Mouse (Mus musculus) MEL (cell line): ENCODE data around the gene Defb28. TPM values are rescaled to one million over a fixed set of nuclear protein-coding genes. Genes with fewer than 3 reads are reported as not detected.

Source experiments
- DNase-seq: peaks from one replicate; pipeline ENCODE4 v3.0.0; 2011; ENCODE audit warnings: low read depth, low spot score
- H3K27ac ChIP-seq: 2 replicates; pipeline ENCODE4 v1.5.1; 2012; ENCODE audit warnings: low read depth, mild to moderate bottlenecking, control low read depth, low read length, moderate library complexity; ENCODE audit not compliant: control insufficient read depth
- H3K27me3 ChIP-seq, 2 experiments: fragments of 150-350 bp in 1 of 2; sonication (generic) in 1 of 2; 2 replicates each; pipeline ENCODE4 v1.6.1; 2012; ENCODE audit warnings: low read length in 2 of 2, mild to moderate bottlenecking in 2 of 2, improper control_type of control experiment in 1 of 2, moderate library complexity in 1 of 2; ENCODE audit not compliant: insufficient read depth in 2 of 2, control insufficient read depth in 1 of 2
- H3K36me3 ChIP-seq, 2 experiments: 2 replicates each; pipeline ENCODE4 v1.6.1; 2012 to 2014; ENCODE audit warnings: low read length in 2 of 2, improper control_type of control experiment in 1 of 2, inconsistent platforms in 1 of 2, mild to moderate bottlenecking in 1 of 2; ENCODE audit not compliant: insufficient read depth in 2 of 2, control insufficient read depth in 1 of 2
- H3K4me1 ChIP-seq, 2 experiments: fragments of 150-350 bp in 1 of 2; sonication (generic) in 1 of 2; 2 replicates each; pipeline ENCODE4 v1.6.1; 2012; ENCODE audit warnings: low read length in 2 of 2, improper control_type of control experiment in 1 of 2, mild to moderate bottlenecking in 1 of 2; ENCODE audit not compliant: insufficient read depth in 2 of 2, control insufficient read depth in 1 of 2
- H3K4me3 ChIP-seq, 2 experiments: fragments of 150-350 bp in 1 of 2; sonication (generic) in 1 of 2; 2 replicates each; pipeline ENCODE4 v1.5.1; 2012; ENCODE audit warnings: low read depth in 2 of 2, low read length in 2 of 2, mild to moderate bottlenecking in 2 of 2, moderate library complexity in 2 of 2, control low read depth in 1 of 2, improper control_type of control experiment in 1 of 2; ENCODE audit not compliant: control insufficient read depth in 1 of 2, insufficient read depth in 1 of 2
- H3K79me2 ChIP-seq: 2 replicates; pipeline ENCODE4 v1.6.1; 2012; ENCODE audit warnings: mild to moderate bottlenecking, low read length, moderate library complexity; ENCODE audit not compliant: control insufficient read depth, poor library complexity, insufficient read depth
- H3K9ac ChIP-seq: 2 replicates; pipeline ENCODE4 v1.6.1; 2012; ENCODE audit warnings: low read depth, mild to moderate bottlenecking, control low read depth, low read length, moderate library complexity; ENCODE audit not compliant: control insufficient read depth, poor library complexity, severe bottlenecking
- H3K9me3 ChIP-seq: fragments of 150-350 bp; sonication (generic); replicated peaks from 2 replicates; pipeline ENCODE4 v1.6.1; 2012; ENCODE audit warnings: mild to moderate bottlenecking, low read length, improper control_type of control experiment, moderate library complexity; ENCODE audit not compliant: insufficient read depth
- BHLHE40 ChIP-seq: IDR thresholded peaks from 2 replicates; pipeline ENCODE4 v1.6.1; 2012; ENCODE audit warnings: low read depth, mild to moderate bottlenecking, inconsistent platforms, low read length, improper control_type of control experiment, borderline replicate concordance
- CHD1 ChIP-seq: IDR thresholded peaks from 2 replicates; pipeline ENCODE4 v1.6.1; 2012; ENCODE audit warnings: low read depth, mild to moderate bottlenecking, inconsistent platforms, low read length, improper control_type of control experiment
- CHD2 ChIP-seq: IDR thresholded peaks from 2 replicates; pipeline ENCODE4 v1.6.1; 2011; ENCODE audit warnings: low read length, improper control_type of control experiment
- CTCF ChIP-seq, 3 experiments: IDR thresholded peaks in 2 of 3; conservative IDR thresholded peaks in 1 of 3; 2 replicates each; pipeline ENCODE4 v1.5.1; 2011 to 2012; ENCODE audit warnings: low read length in 3 of 3, low read depth in 2 of 3, mild to moderate bottlenecking in 2 of 3, improper control_type of control experiment in 1 of 3, inconsistent platforms in 1 of 3, mixed read lengths in 1 of 3, moderate library complexity in 1 of 3; ENCODE audit not compliant: control insufficient read depth in 1 of 3, insufficient read depth in 1 of 3, poor library complexity in 1 of 3, severe bottlenecking in 1 of 3
- ELF1 ChIP-seq: IDR thresholded peaks from 2 replicates; pipeline ENCODE4 v1.6.1; 2014; ENCODE audit warnings: low read depth, mild to moderate bottlenecking, inconsistent platforms, low read length, improper control_type of control experiment, moderate library complexity
- GABPA ChIP-seq: IDR thresholded peaks from 2 replicates; pipeline ENCODE4 v1.6.1; 2012; ENCODE audit warnings: low read depth, mild to moderate bottlenecking, inconsistent platforms, low read length, improper control_type of control experiment, moderate library complexity
- GATA1 ChIP-seq: IDR thresholded peaks from 2 replicates; pipeline ENCODE4 v1.6.1; 2011; ENCODE audit warnings: low read depth, low read length, improper control_type of control experiment
- HCFC1 ChIP-seq: IDR thresholded peaks from 2 replicates; pipeline ENCODE4 v1.6.1; 2012; ENCODE audit warnings: low read depth, mild to moderate bottlenecking, inconsistent platforms, low read length, improper control_type of control experiment, moderate library complexity
- JUND ChIP-seq: IDR thresholded peaks from 2 replicates; pipeline ENCODE4 v1.6.1; 2011; ENCODE audit warnings: low read depth, mild to moderate bottlenecking, improper control_type of control experiment, low read length
- MAZ ChIP-seq: IDR thresholded peaks from 2 replicates; pipeline ENCODE4 v1.6.1; 2012; ENCODE audit warnings: low read depth, mild to moderate bottlenecking, inconsistent platforms, low read length, improper control_type of control experiment
- MEF2A ChIP-seq: IDR thresholded peaks from 2 replicates; pipeline ENCODE4 v1.6.1; 2014; ENCODE audit warnings: low read depth, mild to moderate bottlenecking, inconsistent platforms, low read length, improper control_type of control experiment; ENCODE audit not compliant: poor library complexity, insufficient replicate concordance, severe bottlenecking; ENCODE audit errors: extremely low read depth
- MXI1 ChIP-seq: IDR thresholded peaks from 2 replicates; pipeline ENCODE4 v1.6.1; 2011; ENCODE audit warnings: mild to moderate bottlenecking, low read depth, low read length, improper control_type of control experiment
- MYC ChIP-seq: IDR thresholded peaks from 2 replicates; pipeline ENCODE4 v1.6.1; 2011; ENCODE audit warnings: low read depth, mild to moderate bottlenecking, low read length, improper control_type of control experiment, moderate library complexity
- POLR2AphosphoS2 ChIP-seq: IDR thresholded peaks from 2 replicates; pipeline ENCODE4 v1.6.1; 2011; ENCODE audit warnings: low read length, improper control_type of control experiment
- POLR2AphosphoS5 ChIP-seq: IDR thresholded peaks from 2 replicates; pipeline ENCODE4 v1.6.1; 2012; ENCODE audit warnings: low read depth, borderline replicate concordance, mild to moderate bottlenecking, inconsistent platforms, low read length, moderate library complexity, mixed read lengths
- RAD21 ChIP-seq: IDR thresholded peaks from 2 replicates; pipeline ENCODE4 v1.6.1; 2011; ENCODE audit warnings: mild to moderate bottlenecking, low read depth, low read length, improper control_type of control experiment
- SMC3 ChIP-seq: IDR thresholded peaks from 2 replicates; pipeline ENCODE4 v1.6.1; 2011; ENCODE audit warnings: low read depth, low read length, improper control_type of control experiment
- TAL1 ChIP-seq: IDR thresholded peaks from 2 replicates; pipeline ENCODE4 v1.6.1; 2012; ENCODE audit warnings: mild to moderate bottlenecking, inconsistent platforms, low read length, moderate library complexity, mixed read lengths
- TCF12 ChIP-seq: IDR thresholded peaks from 2 replicates; pipeline ENCODE4 v1.6.1; 2014; ENCODE audit warnings: low read depth, mild to moderate bottlenecking, inconsistent platforms, low read length, improper control_type of control experiment, moderate library complexity
- ZMIZ1 ChIP-seq: IDR thresholded peaks from 2 replicates; pipeline ENCODE4 v1.6.1; 2012; ENCODE audit warnings: low read depth, mild to moderate bottlenecking, inconsistent platforms, low read length, improper control_type of control experiment, moderate library complexity
- ZNF384 ChIP-seq: IDR thresholded peaks from 2 replicates; pipeline ENCODE4 v1.6.1; 2012; ENCODE audit warnings: low read depth, mild to moderate bottlenecking, inconsistent platforms, low read length, improper control_type of control experiment
- polyA plus RNA-seq, 2 experiments: library from polyadenylated mRNA; stranded (reverse) in 1 of 2; unstranded in 1 of 2; fragments of >175 nt in 1 of 2; fragments of >200 nt in 1 of 2; gene quantifications; 2 replicates each; pipeline versions ENCODE4 v1.2.1 to v1.2.4; 2012; ENCODE audit warnings: low replicate concordance in 2 of 2, low read depth in 1 of 2; ENCODE audit not compliant: insufficient read length in 2 of 2, insufficient read depth in 1 of 2, missing spikeins in 1 of 2
- total RNA-seq: library from RNA; depleted of rRNA; stranded (reverse); fragments of 300-350 nt; gene quantifications from 2 replicates; pipeline ENCODE4 v1.2.3, GENCODE M21; 2012

Gene Defb28
- total and polyA plus RNA-seq, 3 experiments = not detected

DNA sequence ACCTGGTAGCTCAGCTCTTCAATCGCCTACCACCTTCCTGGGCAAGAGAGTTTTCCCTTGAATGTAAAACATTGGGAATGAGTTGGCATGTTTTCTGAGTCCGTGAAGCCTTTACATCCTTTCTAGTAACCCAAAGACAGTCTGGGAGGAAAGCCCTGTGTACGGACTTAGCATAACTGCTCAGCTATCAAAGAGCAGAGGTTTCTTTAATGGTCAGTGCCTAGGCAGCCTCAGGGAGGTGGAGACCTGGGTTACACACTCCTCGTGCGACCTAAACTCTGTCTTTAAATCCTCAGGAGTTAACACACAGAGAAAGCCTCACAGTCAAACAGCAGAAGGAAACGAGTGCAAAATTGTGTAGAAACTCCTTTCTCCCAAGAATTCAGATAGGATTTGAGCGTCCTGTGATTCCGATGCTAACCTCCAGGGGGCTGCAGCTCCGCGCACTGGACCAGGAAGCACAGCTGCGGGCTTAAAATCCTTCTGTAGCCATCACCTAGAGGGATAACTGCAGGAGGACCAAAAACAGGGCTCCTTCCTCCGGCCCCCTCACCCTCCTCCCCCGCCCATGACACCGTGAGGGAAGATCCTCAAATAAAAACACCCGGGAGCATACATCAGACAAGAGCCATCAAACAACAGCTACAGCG is 35.8 kb downstream of the Defb28 start:
- TF ChIP-seq BHLHE40 = no peak
- TF ChIP-seq MAZ = no peak
- TF ChIP-seq CTCF (IDR thresholded peaks at IDR 0.05 in 2 of 3, conservative IDR thresholded peaks at IDR 0.05 in 1 of 3; ENCODE audit: control insufficient read depth in 1 of 3, insufficient read depth in 1 of 3, low read depth in 2 of 3, low read length in 3 of 3, poor library complexity in 1 of 3, severe bottlenecking in 1 of 3) = peak; percentile 66 to 77 (median 77)
- TF ChIP-seq ELF1 = 0 out of 2 replicates have a peak, but pooled peaks have one; percentile 47
- peak; percentile 46; the same call in 1 of the 2 replicates for TF ChIP-seq SMC3
- TF ChIP-seq RAD21 = peak; percentile 44
- Histone ChIP-seq H3K79me2 (no peaks in the 10 kb centered on the region), H3K9ac (no peak overlapping the region), H3K4me3 (no peak overlapping the region), H3K27ac (no peak overlapping the region), H3K4me1 (peaks cover 0 to 11% of the 10 kb centered on the region in 2 experiments; a peak in 2 of 4 replicates), H3K9me3 (no peaks in the 10 kb centered on the region), H3K36me3 (peaks cover 0 to 6% of the 10 kb centered on the region in 2 experiments; a peak in 1 of 4 replicates), H3K27me3 (peaks cover 5 to 8% of the 10 kb centered on the region in 2 experiments; a peak in 3 of 4 replicates)
- peak; percentile 54 for DNase-seq

DNA sequence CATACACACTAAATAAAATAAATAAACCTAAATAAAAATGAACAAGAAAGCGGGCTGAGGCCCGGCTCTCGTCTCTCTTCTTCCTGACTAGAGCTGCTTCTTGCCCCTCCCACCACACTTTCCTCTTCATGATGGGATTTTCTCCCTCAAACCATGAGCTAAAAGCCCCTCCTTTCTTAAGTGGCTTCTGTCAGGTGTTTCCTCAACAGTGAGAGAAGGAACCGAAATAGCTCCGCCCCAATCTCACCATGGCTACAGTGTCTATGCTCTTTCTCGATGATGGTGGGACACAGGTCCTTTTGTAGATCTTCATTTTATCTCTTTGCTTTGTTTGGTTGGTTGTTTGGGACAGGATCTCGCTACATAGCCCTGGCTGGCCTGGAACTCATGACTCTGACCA is 38.6 kb downstream of the Defb28 start:
- Histone ChIP-seq H3K9ac (no peak overlapping the region), H3K79me2 (no peaks in the 10 kb centered on the region), H3K4me1 (peaks cover 6 to 27% of the 10 kb centered on the region in 2 experiments), H3K27me3 (peaks cover 2 to 8% of the 10 kb centered on the region in 2 experiments; a peak in 3 of 4 replicates), H3K36me3 (peaks cover 0 to 23% of the 10 kb centered on the region in 2 experiments; a peak in 2 of 4 replicates), H3K4me3 (no peak overlapping the region), H3K9me3 (no peaks in the 10 kb centered on the region), H3K27ac (no peak overlapping the region)
- DNase-seq = no peak
- TF ChIP-seq SMC3 = no peak
- no peak for TF ChIP-seq RAD21
- TF ChIP-seq JUND = no peak
- no peak for TF ChIP-seq ZNF384
- TF ChIP-seq ELF1 = no peak
- no peak for TF ChIP-seq MXI1

DNA sequence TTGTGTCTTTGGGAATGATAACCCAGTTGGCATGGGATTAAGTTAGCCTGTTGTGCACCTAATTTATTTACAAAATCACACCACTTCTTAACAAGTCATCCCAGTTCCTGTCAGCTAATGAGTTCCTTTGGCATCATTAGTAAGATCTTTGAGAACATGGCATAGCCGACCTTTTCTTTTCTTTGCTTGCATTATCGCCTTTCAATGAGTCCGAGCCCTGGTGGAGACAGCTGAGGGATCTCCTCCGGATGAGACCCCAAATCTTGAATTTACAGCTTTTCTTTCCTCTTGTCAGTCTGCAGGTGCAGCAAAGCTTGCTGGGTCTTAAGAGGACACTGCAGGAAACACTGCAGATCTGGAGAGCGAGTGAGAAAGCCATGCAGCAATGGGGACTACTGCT is 51.0 kb downstream of the Defb28 start, which contains the start of gene Gm17416:
Gene Gm17416 (plus strand): TSS at position 301 of the 400 bp plus-strand sequence.
- TF ChIP-seq SMC3 = no peak
- TF ChIP-seq MYC = no peak
- no peak for TF ChIP-seq ZMIZ1
- TF ChIP-seq TAL1 = no peak
- no peak for TF ChIP-seq POLR2AphosphoS2
- no peak for TF ChIP-seq POLR2AphosphoS5
- TF ChIP-seq HCFC1 = no peak
- TF ChIP-seq CHD2 = no peak
- TF ChIP-seq GATA1 = no peak
- TF ChIP-seq CHD1 = no peak
- no peak for TF ChIP-seq JUND
- TF ChIP-seq TCF12 = no peak
- no peak for TF ChIP-seq GABPA
- no peak for TF ChIP-seq MXI1
- TF ChIP-seq MEF2A = no peak
- TF ChIP-seq ELF1 = no peak
- TF ChIP-seq, all 39 proteins: peak for 0
- Histone ChIP-seq H3K27me3 (peaks cover 9 to 14% of the 10 kb centered on the region in 2 experiments), H3K4me3 (no peak within 1 kb of the TSS), H3K36me3 (no peaks in the 10 kb centered on the region), H3K4me1 (no peaks in the 10 kb centered on the region), H3K9me3 (no peaks in the 10 kb centered on the region), H3K27ac (no peak within 1 kb of the TSS), H3K9ac (no peak within 1 kb of the TSS), H3K79me2 (no peaks in the 10 kb centered on the region)
- DNase-seq = no peak
